Mouse (Mus musculus) urinary bladder, postnatal 14 days (tissue): ENCODE data around the gene Txndc5.

ENCODE experiments used
- DNase-seq: peaks from one replicate; pipeline ENCODE4 v3.0.0; 2021; ENCODE audit warnings: low spot score

Txndc5 gene

DNA sequence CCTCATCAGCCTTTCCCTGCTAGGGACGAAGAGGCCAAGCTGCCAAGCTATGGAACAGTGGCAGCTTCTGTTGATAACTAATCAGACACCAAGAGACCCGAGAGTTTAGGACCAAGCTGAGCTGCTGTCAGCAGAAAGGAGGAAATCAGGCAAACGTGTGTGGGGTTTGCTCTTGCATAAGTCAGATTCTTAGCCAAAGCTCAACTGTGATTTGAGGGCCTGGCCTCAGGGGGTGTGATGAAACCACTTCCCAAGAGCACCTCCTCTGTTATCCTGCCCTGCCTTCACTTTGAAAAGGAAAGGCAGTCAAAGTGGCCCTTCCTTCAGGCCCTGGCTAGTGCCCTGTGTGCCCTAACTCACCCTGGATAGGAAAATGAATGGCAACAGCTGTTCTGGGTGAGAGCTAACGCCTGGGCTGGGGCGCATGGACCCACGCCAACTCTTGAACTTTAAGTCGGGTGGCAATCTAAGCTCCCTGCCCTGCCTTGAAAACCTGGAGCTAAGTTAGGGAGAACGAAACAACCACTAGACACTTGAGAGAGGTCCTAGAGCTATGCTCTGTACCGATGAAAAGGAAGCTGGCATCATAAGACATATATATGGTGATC is at the start of gene Txndc5:
Txndc5 (minus strand) TSS at position 138 of the 608 bp plus-strand sequence.
- DNase-seq = no peak

DNA sequence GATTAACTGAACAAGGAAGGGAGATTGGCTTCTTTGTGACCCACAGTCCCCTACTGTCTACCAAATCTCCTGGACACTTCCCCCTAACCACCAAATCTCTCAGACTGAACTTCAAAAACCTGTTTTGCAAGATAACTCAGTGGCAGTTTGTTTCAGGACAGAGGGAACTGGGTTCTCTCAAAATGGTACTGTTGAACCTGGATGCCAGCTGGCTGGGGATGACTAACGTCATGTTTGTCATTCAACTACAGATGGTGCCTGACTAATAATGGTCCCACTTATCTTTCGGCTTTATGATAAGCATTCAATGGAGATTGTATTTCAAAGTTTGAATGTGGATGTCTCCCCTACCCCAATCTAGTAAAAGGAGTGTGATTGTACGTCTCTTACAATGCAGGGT is 46.0 kb upstream of the Txndc5 start:
- DNase-seq = no peak

DNA sequence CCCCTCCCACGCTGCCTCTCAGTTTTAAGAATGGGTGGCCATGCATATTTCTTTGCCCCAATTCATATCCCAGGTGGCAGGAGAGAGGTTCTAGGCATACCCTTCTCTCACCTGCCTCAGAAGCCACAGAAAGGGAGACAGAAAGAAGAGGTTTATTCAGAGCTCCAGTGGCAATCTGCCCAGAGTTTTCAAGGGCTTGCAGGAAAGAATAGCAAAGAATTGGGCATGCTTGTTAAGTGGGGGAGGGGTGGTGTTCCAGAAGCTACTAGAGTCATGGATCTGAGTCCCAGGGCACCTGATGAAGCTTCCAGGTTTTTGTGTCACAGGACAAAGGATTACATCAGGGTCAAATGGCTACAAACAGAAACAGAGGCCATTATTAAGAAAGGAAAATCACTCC is 44.7 kb upstream of the Txndc5 start:
- DNase-seq = no peak

DNA sequence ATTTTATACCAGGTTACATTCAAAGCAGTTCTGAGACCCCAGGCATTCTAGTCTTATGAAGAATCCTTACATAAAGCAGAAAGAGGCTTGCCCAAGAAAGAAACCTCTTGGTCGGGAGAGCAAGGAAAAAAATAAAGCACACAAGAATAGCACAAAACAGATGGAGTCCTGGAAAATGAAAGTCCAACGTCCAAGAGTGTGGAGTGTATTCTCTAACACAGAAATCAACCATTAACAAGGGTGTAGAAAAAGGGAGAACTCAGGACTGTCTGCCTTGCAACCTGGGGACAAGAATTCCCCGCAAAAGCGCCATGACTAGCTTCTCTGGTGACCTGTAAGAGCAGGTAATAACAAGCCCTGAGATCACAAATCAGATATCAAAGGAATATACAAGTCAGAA is 36.6 kb upstream of the Txndc5 start:
- no peak for DNase-seq

DNA sequence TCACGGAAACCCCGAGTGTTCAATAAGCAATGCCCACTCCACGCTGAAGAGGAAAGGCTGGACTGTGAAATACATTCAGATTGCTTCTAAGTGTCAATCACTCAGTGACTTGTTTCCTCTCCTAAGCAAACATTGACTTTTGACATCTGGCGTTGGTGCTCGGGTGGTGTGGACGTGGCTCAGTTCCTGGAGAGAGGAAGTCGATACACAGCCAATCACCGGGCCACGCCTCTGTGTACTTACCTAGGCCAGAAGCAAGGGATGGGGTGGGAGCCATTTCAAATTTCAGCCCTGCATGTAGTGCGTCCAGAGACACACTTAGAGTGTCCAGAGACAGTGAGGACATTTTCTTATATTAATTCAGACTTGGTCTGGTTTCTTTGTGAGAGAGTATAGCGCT is 26.0 kb upstream of the Txndc5 start:
- DNase-seq = no peak

DNA sequence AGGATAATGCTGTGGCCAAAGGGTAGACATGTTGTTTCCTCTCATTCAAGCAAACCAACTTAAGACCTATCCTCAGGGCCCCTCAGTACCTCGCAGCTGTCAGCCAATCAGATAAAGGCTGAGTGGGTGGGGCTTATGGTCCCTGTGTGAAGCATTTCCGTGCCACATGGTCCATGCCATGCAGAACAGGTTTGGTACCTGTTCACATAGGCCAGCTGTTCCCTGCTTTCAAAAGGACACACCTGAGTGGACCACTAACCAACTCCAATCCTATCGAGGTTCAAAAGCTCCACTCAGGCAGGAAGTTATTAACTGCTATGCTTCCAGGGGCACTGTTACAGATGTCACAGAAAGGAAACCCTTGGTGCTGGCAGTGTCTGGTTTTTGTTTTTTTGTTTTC is 25.6 kb upstream of the Txndc5 start:
- DNase-seq = no peak

DNA sequence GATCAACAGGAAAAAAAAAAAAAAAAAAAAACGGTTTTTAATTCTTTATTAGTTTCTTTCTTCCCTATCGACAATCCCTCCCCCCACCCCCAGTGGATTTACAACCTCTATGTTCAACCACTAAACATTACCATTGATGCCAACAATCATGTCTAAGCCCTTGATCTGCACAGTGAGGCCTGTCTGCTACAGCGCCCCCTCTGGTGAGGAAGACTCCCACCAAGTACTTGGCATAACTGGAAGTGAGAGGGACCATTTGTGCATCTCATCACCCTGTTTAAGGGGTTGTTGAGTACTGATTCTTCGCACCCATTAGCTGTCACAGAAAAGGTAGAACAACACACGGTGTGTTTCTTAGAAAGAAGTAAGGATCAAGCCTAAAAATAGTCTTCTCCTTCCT is 20.1 kb upstream of the Txndc5 start:
- DNase-seq = no peak

DNA sequence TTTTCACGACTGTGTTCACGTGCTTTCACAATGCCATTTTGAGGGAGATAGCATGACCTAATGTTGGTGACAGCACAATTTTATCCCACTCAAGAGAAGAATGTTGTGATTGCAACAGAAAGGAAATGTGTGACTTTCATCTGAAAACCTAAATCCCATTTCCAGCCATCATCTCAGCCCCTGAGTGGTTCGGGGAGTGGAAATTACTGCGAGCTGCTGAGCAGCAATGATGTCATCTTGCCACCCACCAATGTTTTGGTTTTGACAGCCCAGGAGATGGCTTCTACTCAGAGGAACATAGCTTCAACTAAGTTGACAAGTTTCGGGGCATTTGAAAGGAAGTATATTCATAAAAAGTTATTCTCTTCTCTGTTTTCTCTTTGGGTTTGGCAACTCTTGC is 19.1 kb upstream of the Txndc5 start:
- DNase-seq = no peak

DNA sequence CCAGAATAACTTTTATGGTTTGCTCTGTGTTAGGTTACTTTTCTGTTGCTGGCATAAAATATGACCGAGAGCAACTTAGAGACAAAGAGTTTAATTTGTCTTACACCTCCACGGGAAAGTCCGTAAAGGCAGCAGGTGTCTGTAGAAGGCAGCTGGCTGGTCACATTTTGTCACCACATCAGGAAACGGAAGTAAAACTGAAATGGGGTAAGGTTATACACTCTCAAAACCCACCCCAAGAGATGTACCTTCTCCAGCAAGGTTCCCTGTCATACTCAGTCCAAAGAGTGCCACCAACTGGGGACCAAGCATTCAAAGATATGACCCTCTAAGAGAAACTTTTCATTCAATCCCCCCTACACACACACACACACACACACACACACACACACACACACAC is 18.1 kb upstream of the Txndc5 start:
- no peak for DNase-seq

DNA sequence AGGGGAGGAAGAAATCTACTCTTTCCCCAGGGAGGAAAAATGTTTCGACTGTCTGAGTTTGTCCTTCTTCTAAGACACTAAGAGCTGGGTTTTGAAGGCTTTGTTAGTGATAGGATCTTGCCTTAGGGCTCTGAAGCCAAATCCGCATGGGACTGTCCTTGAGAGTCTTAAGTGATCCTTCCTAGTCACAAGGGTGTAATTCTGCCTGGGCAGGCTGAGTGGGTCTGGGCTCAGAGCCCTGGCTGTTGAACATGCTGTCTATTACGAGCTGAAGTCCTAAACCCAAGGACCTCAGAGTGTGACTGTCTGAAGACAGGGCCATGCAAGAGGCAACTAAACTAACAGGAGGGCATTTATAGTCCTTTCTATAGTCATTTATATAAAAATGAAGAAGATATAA is 16.8 kb upstream of the Txndc5 start:
- DNase-seq = no peak

DNA sequence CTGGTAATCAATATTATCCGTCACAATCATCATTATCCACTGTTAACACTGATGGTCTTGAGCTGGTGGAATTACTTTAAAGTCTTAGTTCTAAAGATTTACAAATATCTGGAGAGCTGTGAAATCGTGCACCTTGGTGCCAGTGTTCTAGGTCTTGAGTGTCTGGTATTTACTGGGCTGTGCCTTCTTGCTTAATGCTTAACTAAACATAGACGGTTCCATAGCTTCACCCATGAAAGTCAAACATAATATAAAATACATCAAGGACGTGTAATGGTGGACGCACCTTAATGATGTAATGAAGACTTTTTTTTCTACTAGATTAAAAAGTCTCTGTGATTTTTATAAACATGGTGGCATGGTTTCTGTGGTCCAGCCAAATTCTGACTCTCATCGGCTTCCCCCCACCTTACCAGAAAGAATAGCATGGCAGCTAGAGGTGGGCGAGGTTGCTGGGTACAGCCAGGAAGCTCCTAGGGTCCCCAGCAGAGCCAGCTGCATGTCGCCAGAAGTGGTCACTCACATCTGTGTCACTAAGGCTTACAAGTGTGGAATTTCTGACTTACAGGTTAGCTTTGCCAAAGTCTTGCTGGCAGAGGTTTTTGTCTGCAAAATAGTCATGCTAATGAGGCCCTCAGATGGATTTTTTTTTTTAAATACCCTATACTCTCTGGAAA is 16.3 kb upstream of the Txndc5 start:
- no peak for DNase-seq

DNA sequence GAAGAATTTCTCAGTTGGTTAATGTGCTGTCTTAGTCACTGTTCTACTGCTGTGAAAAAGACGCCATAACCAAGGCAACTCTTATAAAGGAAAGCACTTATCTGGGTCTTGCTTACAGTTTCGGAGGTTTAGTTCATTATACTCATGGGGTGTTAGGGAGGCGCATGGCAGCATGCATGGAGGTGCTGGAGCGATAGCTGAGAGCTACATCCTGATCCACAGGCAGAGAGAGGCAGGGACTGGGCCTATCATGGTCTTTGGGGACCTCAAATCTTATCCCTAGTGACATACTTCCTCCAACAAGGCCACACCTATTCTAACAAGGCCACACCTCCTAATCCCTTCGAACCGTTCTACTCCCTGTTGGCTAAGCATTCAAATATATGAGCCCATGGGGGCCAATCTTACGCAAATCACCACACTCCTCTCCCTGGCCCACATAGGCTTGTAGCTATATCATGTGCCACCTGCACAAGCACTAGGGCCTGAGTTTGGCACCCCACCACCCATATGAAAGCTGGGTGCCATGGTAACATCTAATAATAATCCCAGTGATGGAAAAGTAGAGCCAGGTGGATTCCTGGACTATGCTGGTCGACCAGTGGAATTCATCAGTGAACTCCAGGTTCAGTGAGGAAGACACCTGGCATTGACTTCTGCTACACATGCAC is 15.0 kb upstream of the Txndc5 start:
- no peak for DNase-seq

DNA sequence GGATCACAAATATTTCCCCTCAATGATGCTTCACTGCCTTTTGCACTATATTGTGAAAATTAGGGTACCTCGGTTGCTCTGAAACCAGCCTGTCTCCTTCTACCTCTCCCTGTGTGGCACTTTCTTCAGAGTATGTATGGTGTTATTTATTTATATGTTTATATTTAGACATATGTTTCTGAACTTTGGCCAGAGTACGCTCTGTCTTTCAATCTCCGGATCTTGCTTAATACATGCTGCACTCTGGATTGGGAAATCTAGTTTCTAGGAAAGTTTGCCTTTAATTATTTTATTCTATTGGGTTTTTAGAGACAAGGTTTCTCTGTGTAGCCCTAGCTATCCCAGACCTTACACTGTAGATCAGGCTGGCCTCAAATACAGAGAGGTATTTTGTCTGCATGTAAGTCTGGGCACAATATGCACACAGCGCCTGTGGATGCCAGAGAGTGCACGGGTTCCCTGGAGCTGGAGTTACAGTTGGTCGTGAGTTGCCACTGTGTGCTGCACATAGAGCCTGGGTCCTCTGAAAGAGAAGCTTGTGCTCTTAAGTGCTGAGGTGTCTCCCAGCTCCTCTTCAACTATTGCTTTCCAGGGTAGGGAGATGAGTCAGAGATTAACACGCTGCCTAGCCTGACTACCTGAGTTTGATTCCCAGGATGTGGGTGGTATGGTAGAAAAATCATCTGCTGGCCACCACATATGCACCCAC is 10.7 kb upstream of the Txndc5 start:
- DNase-seq = no peak

DNA sequence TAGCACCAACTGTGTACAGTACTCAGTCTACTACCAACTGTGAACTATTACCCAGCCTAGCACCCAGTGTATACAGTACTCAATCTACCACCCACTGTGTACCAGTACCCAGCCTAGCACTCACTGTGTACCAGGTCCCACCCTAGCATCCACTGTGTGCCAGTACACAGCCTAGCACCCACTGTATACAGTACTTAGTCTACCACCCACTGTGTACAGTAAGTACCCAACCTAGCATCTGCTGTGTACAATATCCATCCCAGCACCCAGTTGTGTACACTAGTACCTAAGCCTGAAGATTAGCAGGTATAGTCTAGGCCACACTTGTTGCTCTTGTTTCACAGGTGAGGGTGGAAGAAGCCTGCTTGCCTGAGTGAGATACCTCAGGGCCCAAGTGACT is 8.9 kb upstream of the Txndc5 start:
- no peak for DNase-seq

DNA sequence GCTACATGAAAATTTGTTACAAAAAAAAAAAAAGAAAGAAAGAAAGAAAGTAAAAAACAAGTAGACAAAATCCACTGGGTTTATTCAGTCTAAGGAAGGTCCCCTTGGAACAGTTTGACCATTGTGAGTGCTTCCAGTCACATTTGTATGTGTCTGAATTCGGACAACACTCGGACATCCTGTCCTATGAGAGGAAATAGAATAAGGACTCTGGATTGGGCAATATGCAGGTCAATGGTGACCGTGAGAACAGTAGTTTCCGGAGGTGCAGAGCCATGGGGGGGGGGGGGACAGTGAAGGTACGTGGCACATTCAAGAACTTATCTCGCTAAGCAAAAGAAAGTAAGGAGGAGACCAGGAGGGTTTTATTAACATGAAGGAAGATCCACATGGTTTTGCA is 6.1 kb upstream of the Txndc5 start:
- DNase-seq = no peak

DNA sequence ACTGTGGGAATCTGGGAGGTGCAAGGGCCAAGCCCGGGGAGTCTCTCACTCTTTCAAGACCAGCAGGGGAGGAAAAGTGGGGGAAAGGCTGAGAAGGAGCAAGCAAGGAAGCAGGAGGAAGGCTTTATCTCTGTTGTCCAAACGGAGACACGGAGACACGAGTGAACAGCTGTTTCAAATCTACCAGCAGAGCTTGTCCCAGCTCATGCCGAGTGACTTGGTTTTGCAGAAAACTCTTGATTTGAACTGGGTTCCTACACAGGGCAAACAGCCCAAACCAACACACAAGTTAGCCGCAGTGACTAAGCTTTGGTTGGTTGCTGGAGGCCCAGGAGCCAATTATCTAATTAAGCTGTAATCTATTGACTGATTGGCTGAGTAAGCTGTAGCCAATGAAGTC is 5.4 kb upstream of the Txndc5 start:
- no peak for DNase-seq

DNA sequence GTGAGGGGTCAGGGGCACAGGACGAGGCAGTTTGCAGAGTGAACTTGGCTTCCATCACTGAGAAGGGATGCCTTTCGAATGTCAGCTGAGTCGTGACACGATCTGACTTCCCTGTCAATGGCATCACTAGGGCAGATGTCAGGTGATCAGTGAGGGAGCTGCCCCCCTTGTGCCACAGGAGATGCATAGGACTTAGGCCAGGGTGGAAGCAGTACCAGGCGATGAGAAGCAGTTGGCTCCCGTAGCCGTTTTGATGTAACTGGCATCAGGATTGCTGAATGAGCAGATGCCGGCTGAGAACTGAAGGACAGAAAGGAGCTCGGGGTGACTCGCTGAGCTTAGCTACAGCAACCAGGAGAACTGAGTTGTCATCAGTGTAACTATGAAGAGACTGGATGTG is 4.8 kb upstream of the Txndc5 start:
- DNase-seq = no peak

DNA sequence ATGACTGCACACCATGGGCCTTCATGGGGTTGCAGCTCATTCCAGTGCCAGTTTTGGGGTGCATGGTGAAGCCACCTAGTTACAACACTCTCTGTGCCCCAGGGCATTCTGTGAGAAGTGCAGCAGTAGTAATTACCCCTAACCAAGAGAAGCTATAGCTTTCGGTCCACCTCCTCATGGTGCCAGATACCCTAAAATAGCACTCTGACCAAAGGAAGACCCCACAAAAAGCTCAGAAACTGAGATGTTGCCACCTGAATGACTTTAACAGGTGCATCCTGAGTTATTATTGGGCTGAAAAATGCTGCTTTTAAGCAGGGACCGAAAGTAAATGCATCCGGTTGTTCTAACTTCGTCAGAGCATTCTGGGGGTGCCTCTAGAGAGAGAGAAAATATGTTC is 2.9 kb upstream of the Txndc5 start:
- DNase-seq = no peak

DNA sequence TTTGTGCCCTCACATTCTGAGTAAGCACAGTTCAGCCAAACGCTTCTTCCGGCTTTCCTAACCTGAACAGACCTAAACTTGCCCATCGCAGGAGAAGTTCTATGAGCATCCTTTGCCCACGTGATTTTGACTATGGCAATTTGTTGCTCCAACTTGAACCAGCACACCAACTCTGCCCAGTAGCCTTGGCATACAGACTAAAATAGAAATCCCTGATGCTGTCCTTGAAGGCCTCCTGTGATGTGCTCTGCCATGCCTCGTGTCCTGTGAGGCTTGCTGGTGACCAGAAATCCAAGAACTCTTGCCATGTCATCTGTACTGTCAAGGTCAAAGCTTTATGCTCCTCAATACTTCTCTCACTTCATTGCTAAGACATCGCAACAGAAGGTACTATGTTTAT is 952 bp upstream of the Txndc5 start:
- no peak for DNase-seq

DNA sequence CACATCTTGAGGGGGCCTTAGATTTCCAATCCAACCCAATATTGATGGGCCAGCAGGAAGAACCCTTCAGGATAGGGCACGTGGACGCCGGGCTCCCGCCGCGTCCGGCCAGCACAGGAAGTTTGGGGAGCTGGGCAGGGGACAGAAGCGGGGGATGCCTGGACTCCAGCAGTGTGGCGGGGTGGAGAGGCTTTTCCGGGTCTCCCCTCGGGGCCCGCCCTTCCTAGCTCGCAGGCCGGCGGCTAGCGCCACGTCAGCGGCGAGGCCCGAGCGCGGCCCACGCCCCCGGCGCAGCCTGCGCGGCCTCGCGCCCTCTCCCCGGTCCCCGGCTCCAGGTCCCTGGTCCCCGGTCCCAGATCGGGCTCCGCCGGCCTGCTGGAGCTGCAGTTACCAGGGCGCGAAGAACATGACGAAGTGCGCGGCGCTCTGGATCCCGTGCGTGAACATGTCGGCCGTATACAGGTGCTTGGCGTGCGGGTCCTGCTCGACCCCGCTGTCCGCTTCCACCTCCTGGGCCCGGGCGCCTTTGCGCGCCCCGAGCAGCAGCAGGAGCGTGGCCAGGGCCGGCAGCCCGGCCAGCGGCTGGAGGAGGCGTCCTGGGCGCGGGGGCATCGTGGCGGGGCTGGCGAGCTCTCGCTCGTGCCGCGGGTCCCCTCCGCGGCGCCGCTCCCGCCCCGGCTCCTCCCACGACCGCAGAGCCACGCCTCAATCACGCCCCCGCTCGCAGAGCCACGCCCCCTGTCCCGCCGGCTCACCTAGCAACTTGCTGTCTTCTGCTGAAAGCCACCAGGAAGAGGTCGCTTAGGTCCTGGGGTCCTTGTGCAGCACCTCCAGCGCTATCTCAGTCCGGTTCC is 600 bp downstream of the Txndc5 start:
- peak; percentile 90 for DNase-seq

DNA sequence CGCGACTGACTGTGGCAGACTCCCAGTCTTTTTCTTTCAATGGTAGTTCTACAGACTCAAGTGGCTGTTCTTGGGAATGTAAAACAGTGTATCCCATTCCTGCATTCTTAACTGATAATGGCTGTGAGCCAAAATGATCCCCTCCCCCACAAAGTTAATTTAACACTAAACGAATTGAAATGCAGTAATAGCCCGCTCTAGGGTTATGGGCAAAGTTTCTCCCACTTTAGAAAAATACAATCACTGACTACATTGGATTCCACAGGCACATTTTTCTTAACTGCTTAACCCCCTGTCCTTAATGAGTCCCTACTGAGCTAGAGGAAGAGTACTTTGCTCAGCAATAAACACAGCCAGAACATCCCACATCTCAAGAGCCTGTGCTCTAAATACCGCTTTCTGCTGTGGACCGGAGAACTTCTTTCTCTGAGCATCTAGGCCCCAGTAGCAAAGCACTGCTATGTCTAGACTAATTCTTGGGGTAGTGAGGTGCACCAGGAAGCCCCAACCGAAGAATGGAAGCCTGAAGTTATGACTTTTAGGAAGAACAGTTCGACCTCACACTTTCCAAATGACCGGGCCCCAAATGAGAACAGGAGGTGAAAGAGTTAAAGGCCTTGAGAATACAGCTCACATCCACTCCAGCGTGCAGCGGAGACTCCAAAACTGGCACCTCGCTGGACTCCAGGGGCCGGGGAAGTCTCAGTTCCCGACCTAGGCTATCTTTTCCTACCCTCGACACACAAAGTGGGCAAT is 1.4 kb downstream of the Txndc5 start:
- no peak for DNase-seq
